Mouse (Mus musculus) forebrain, embryonic 16.5 days (tissue): ENCODE measurements around the gene Mycbpap. TPM values are rescaled to one million over a fixed set of nuclear protein-coding genes. Genes with fewer than 3 reads are reported as not detected.

Source experiments
- ATAC-seq: fragments of 200-750 bp; cut with Nextera tagmentation; 2 replicates; pipeline ENCODE4 v1.8.0; 2017; ENCODE audit warnings: mild to moderate bottlenecking, moderate library complexity
- H3K27ac ChIP-seq: fragments of 300-500 bp; sonication (generic); 2 replicates; pipeline ENCODE4 v1.5.1; 2014; ENCODE audit warnings: low read length, control low read depth
- H3K27me3 ChIP-seq: fragments of 300-500 bp; sonication (generic); replicated peaks from 2 replicates; pipeline ENCODE4 v1.6.1; 2014; ENCODE audit warnings: low read length; ENCODE audit not compliant: control insufficient read depth, insufficient read depth
- H3K36me3 ChIP-seq: fragments of 300-500 bp; sonication (generic); 2 replicates; pipeline ENCODE4 v1.6.1; 2014; ENCODE audit not compliant: control insufficient read depth, insufficient read depth
- H3K4me1 ChIP-seq: fragments of 300-500 bp; sonication (generic); replicated peaks from 2 replicates; pipeline ENCODE4 v1.6.1; 2014; ENCODE audit warnings: low read length; ENCODE audit not compliant: control insufficient read depth, insufficient read depth
- H3K4me2 ChIP-seq: fragments of 300-500 bp; sonication (generic); 2 replicates; pipeline ENCODE4 v1.6.1; 2014; ENCODE audit warnings: mild to moderate bottlenecking, low read length, control low read depth
- H3K4me3 ChIP-seq: fragments of 300-500 bp; sonication (generic); replicated peaks from 2 replicates; pipeline ENCODE4 v1.5.1; 2014; ENCODE audit warnings: mild to moderate bottlenecking, low read length, control low read depth
- H3K9ac ChIP-seq: fragments of 300-500 bp; sonication (generic); replicated peaks from 2 replicates; pipeline ENCODE4 v1.6.1; 2014; ENCODE audit warnings: low read depth, low read length, control low read depth
- H3K9me3 ChIP-seq: fragments of 300-500 bp; sonication (generic); 2 replicates; pipeline ENCODE4 v1.6.1; 2016; ENCODE audit warnings: low read length; ENCODE audit not compliant: control insufficient read depth
- WGBS: fragments of 180-500 bp; shearing (Covaris S2); extraction: QIAGEN DNeasy Blood & Tissue Kit; methylation state at CpG from one replicate; pipeline ENCODE4 v1.1.7; 2014; 5-methylcytosine and 5-hydroxymethylcytosine counted together
- polyA plus RNA-seq: library from polyadenylated mRNA; unstranded; fragments of >200 nt; fragmentation: Nextera tagmentation; extraction: Ambion mirVana; gene quantifications from 2 replicates; pipeline ENCODE4 v1.2.1, GENCODE M21; 2015

The Mycbpap gene
- polyA plus RNA-seq, 1 experiment from 2014 or later = 2.6 TPM

GRCm38 (mm10) chr11:94550442-94550744 is 28.9 kb upstream of the Mycbpap start:
- no peak overlapping the region for H3K9ac ChIP-seq
- peaks cover 10% of the 10 kb centered on the region for H3K4me1 ChIP-seq
- H3K4me2 ChIP-seq = no peak overlapping the region
- no peak overlapping the region for H3K27ac ChIP-seq
- no peak for ATAC-seq
- no peaks in the 10 kb centered on the region for H3K27me3 ChIP-seq
- no peak overlapping the region for H3K4me3 ChIP-seq
- H3K36me3 ChIP-seq = no peaks in the 10 kb centered on the region
- no peaks in the 10 kb centered on the region for H3K9me3 ChIP-seq
- 92% methylated on average over 5 of the region's 5 CpGs for WGBS

GRCm38 (mm10) chr11:94549691-94550441 is 28.3 kb upstream of the Mycbpap start:
- Histone ChIP-seq H3K4me3 (no peak overlapping the region), H3K4me2 (no peak overlapping the region), H3K4me1 (peaks cover 10% of the 10 kb centered on the region), H3K27me3 (no peaks in the 10 kb centered on the region), H3K9ac (no peak overlapping the region), H3K36me3 (no peaks in the 10 kb centered on the region), H3K9me3 (no peaks in the 10 kb centered on the region), H3K27ac (no peak overlapping the region)
- ATAC-seq = no peak
- 76% methylated on average over 10 of the region's 10 CpGs for whole genome bisulfite sequencing

- WGBS = 4% methylated on average over 49 of the region's 49 CpGs
- Histone ChIP-seq H3K27ac (peak within 1 kb of the TSS; percentile 74), H3K9ac (peak within 1 kb of the TSS; percentile 70), H3K4me3 (peak within 1 kb of the TSS; percentile 57), H3K4me2 (peak within 1 kb of the TSS; percentile 65), H3K36me3 (no peaks in the 10 kb centered on the region), H3K4me1 (peaks cover 15% of the 10 kb centered on the region), H3K9me3 (no peaks in the 10 kb centered on the region), H3K27me3 (no peaks in the 10 kb centered on the region)
- peak; percentile 91 for ATAC-seq
Observed at GRCm38 (mm10) chr11:94548888-94549690, 27.5 kb upstream of the Mycbpap start, which contains the start of gene Rsad1. Gene Rsad1, minus strand, starts transcription at chr11:94549255.

- H3K4me2 ChIP-seq = peak overlapping the region; percentile 65
- peak overlapping the region; percentile 57 for H3K4me3 ChIP-seq
- H3K36me3 ChIP-seq = no peaks in the 10 kb centered on the region
- peak overlapping the region; percentile 74 for H3K27ac ChIP-seq
- peak overlapping the region; percentile 70 for H3K9ac ChIP-seq
- no peaks in the 10 kb centered on the region for H3K9me3 ChIP-seq
- H3K4me1 ChIP-seq = peaks cover 15% of the 10 kb centered on the region
- ATAC-seq = peak; percentile 32
- H3K27me3 ChIP-seq = no peaks in the 10 kb centered on the region
- WGBS = 12% methylated on average over 24 of the region's 24 CpGs
Observed at GRCm38 (mm10) chr11:94548041-94548784, 26.7 kb upstream of the Mycbpap start.

- ATAC-seq = no peak
- Histone ChIP-seq H3K27ac (no peak overlapping the region), H3K9ac (no peak overlapping the region), H3K36me3 (no peaks in the 10 kb centered on the region), H3K4me3 (no peak overlapping the region), H3K4me1 (peaks cover 15% of the 10 kb centered on the region), H3K9me3 (no peaks in the 10 kb centered on the region), H3K4me2 (no peak overlapping the region), H3K27me3 (no peaks in the 10 kb centered on the region)
- 92% methylated on average over 6 of the region's 6 CpGs for WGBS
Observed at GRCm38 (mm10) chr11:94547271-94547670, 25.7 kb upstream of the Mycbpap start.

- no peaks in the 10 kb centered on the region for H3K27me3 ChIP-seq
- H3K9me3 ChIP-seq = no peaks in the 10 kb centered on the region
- H3K27ac ChIP-seq = no peak overlapping the region
- WGBS = 96% methylated on average over 5 of the region's 5 CpGs
- no peak overlapping the region for H3K9ac ChIP-seq
- H3K4me2 ChIP-seq = no peak overlapping the region
- H3K4me3 ChIP-seq = no peak overlapping the region
- ATAC-seq = no peak
- peaks cover 15% of the 10 kb centered on the region for H3K4me1 ChIP-seq
- H3K36me3 ChIP-seq = 0 out of 2 replicates have a peak, but pooled peaks cover 3% of the 10 kb centered on the region
Observed at GRCm38 (mm10) chr11:94546381-94546780, 24.8 kb upstream of the Mycbpap start.

GRCm38 (mm10) chr11:94544422-94544821 is 22.9 kb upstream of the Mycbpap start:
- Histone ChIP-seq H3K9ac (no peak overlapping the region), H3K27me3 (no peaks in the 10 kb centered on the region), H3K4me3 (no peak overlapping the region), H3K36me3 (0 out of 2 replicates have a peak, but pooled peaks cover 3% of the 10 kb centered on the region), H3K4me2 (peak overlapping the region; percentile 34), H3K9me3 (no peaks in the 10 kb centered on the region), H3K4me1 (peaks cover 14% of the 10 kb centered on the region), H3K27ac (no peak overlapping the region)
- 45% methylated on average over 18 of the region's 18 CpGs for WGBS
- ATAC-seq = no peak

- Histone ChIP-seq H3K27ac (no peak overlapping the region), H3K9ac (no peak overlapping the region), H3K4me2 (peak overlapping the region; percentile 34), H3K9me3 (no peaks in the 10 kb centered on the region), H3K36me3 (0 out of 2 replicates have a peak, but pooled peaks cover 3% of the 10 kb centered on the region), H3K4me3 (no peak overlapping the region), H3K27me3 (no peaks in the 10 kb centered on the region), H3K4me1 (peaks cover 11% of the 10 kb centered on the region)
- WGBS = 20% methylated on average over 9 of the region's 9 CpGs
- no peak for ATAC-seq
Observed at GRCm38 (mm10) chr11:94543932-94544331, 22.4 kb upstream of the Mycbpap start.

GRCm38 (mm10) chr11:94543344-94543743 is 21.8 kb upstream of the Mycbpap start:
- Histone ChIP-seq H3K4me3 (no peak overlapping the region), H3K27me3 (no peaks in the 10 kb centered on the region), H3K36me3 (0 out of 2 replicates have a peak, but pooled peaks cover 3% of the 10 kb centered on the region), H3K27ac (no peak overlapping the region), H3K9me3 (no peaks in the 10 kb centered on the region), H3K4me2 (no peak overlapping the region), H3K4me1 (peaks cover 9% of the 10 kb centered on the region), H3K9ac (no peak overlapping the region)
- 85% methylated on average over 12 of the region's 12 CpGs for WGBS
- no peak for ATAC-seq
